Mouse (Mus musculus) intestine, embryonic 16.5 days (tissue): ENCODE results near the gene Olfr175-ps1. TPM values are rescaled to one million over a fixed set of nuclear protein-coding genes. Genes with fewer than 3 reads are reported as not detected.

Experiments used
- ATAC-seq: fragments of 200-750 bp; cut with Nextera tagmentation; 2 replicates; pipeline ENCODE4 v1.8.0; 2017; ENCODE audit warnings: moderate TSS enrichment, moderate library complexity
- H3K27ac ChIP-seq: fragments of 300-500 bp; sonication (generic); 2 replicates; pipeline ENCODE4 v1.5.1; 2014; ENCODE audit warnings: mild to moderate bottlenecking, low read length
- H3K27me3 ChIP-seq: fragments of 300-500 bp; sonication (generic); replicated peaks from 2 replicates; pipeline ENCODE4 v1.6.1; 2014; ENCODE audit warnings: low read length, control low read depth, mixed read lengths; ENCODE audit not compliant: control insufficient read depth, insufficient read depth
- H3K36me3 ChIP-seq: fragments of 300-500 bp; sonication (generic); 2 replicates; pipeline ENCODE4 v1.6.1; 2014; ENCODE audit warnings: low read length, control low read depth; ENCODE audit not compliant: control insufficient read depth, insufficient read depth
- H3K4me1 ChIP-seq: fragments of 300-500 bp; sonication (generic); 2 replicates; pipeline ENCODE4 v1.6.1; 2014; ENCODE audit warnings: low read length, control low read depth, mixed read lengths; ENCODE audit not compliant: control insufficient read depth, insufficient read depth
- H3K4me2 ChIP-seq: fragments of 300-500 bp; sonication (generic); 2 replicates; pipeline ENCODE4 v1.6.1; 2014; ENCODE audit warnings: low read depth, low read length, control low read depth
- H3K4me3 ChIP-seq: fragments of 300-500 bp; sonication (generic); 2 replicates; pipeline ENCODE4 v1.5.1; 2014; ENCODE audit warnings: mild to moderate bottlenecking, low read length
- H3K9ac ChIP-seq: fragments of 300-500 bp; sonication (generic); 2 replicates; pipeline ENCODE4 v1.6.1; 2014; ENCODE audit warnings: low read depth, low read length
- H3K9me3 ChIP-seq: fragments of 300-500 bp; sonication (generic); 2 replicates; pipeline ENCODE4 v1.6.1; 2016; ENCODE audit warnings: low read length, control low read depth; ENCODE audit not compliant: control insufficient read depth
- WGBS: fragments of 180-500 bp; shearing (Covaris S2); extraction: QIAGEN DNeasy Blood & Tissue Kit; methylation state at CpG from one replicate; pipeline ENCODE4 v1.1.7; 2014; 5-methylcytosine and 5-hydroxymethylcytosine counted together
- polyA plus RNA-seq: library from polyadenylated mRNA; unstranded; fragments of >200 nt; fragmentation: Nextera tagmentation; extraction: Ambion mirVana; gene quantifications from 2 replicates; pipeline ENCODE4 v1.2.1, GENCODE M21; 2015

The Olfr175-ps1 gene
- polyA plus RNA-seq: not detected in 2 replicates

DNA sequence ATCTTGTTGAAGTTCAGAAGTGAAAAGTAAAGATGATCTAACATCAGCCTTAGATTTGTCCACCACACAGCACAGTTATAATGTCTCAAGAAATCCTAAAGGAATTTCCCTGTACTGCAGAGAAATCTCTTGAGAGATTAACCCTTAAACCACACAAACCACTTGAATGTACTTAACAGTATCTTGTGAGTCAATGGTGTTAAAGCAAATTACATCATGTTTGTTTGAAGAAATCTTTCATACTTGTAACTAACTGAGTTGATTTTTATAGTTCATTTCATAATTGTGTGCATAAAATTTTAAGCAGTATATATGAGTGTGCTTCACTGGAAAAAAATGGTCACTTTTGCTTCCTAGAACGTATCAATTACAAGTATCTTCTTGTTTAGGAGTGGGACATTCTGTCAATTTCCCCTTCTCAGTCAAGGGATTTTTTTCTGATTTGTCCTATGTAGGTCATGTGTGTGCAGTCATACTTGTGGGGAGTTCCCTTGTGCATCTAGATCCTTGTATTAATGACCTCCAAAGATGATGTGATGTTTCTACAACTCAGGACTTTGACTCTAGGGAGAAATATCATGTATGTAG lies at the start of gene Olfr175-ps1:
Gene Olfr175-ps1, minus strand, starts transcription at position 51 of the 588 bp plus-strand sequence.
- Histone ChIP-seq H3K9ac (no peak within 1 kb of the TSS), H3K9me3 (no peaks in the 10 kb centered on the region), H3K36me3 (no peaks in the 10 kb centered on the region), H3K4me3 (no peak within 1 kb of the TSS), H3K27me3 (no peaks in the 10 kb centered on the region), H3K4me1 (no peaks in the 10 kb centered on the region), H3K27ac (no peak within 1 kb of the TSS), H3K4me2 (no peak within 1 kb of the TSS)
- ATAC-seq: no peak
- WGBS: 81% methylated on average over 1 of the region's 1 CpGs

DNA sequence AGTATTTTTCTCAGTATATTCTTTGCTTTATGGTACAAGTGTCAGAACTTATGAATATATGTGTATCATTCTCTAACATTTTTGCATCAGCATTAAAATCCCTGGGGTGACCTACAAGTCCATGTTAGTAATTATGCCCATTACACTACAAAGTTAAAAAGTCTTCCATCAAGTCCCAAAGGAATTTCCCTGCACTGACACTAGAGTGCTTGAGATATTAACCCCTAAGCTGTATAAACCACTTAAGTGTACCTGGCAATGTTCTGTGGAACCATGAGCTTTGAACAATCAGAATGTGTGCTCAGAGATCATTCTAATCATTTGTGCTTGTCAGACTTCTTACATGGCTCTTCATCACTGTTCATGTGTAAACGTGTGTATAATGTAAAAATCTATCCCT lies 48.1 kb upstream of the Olfr175-ps1 start, which contains the start of gene Olfr177:
Gene Olfr177, minus strand, starts transcription at position 101 of the 400 bp plus-strand sequence.
- no peak for ATAC-seq
- Histone ChIP-seq H3K9ac (no peak within 1 kb of the TSS), H3K4me3 (no peak within 1 kb of the TSS), H3K27me3 (no peaks in the 10 kb centered on the region), H3K4me1 (no peaks in the 10 kb centered on the region), H3K27ac (no peak within 1 kb of the TSS), H3K9me3 (no peaks in the 10 kb centered on the region), H3K4me2 (no peak within 1 kb of the TSS), H3K36me3 (no peaks in the 10 kb centered on the region)
- WGBS: 56% methylated on average over 1 of the region's 1 CpGs

DNA sequence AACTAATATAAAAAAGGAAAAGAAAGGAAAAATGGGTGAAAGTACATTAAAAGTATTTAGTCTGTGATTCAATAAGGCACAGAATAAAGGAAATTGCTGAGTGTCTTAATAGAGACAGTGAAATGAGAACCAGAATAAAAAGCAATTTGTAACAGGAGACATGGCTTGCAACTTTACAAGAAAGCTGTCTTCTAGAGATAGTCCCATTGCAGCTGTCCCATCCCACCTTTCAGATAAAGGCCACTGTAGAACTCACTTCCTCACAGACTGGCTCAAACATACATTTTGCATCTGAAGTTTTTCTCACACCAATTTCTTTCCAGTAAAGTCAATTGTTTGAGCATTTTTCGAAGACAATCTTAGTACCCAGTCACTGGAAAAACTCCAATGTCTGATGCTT lies 34.9 kb upstream of the Olfr175-ps1 start:
- no peak for ATAC-seq
- H3K27me3 ChIP-seq: no peaks in the 10 kb centered on the region
- H3K9ac ChIP-seq: no peak overlapping the region
- no peaks in the 10 kb centered on the region for H3K4me1 ChIP-seq
- no peak overlapping the region for H3K4me2 ChIP-seq
- H3K27ac ChIP-seq: no peak overlapping the region
- no peaks in the 10 kb centered on the region for H3K36me3 ChIP-seq
- H3K4me3 ChIP-seq: no peak overlapping the region
- no peaks in the 10 kb centered on the region for H3K9me3 ChIP-seq
- 74% methylated on average over 1 of the region's 1 CpGs for WGBS

DNA sequence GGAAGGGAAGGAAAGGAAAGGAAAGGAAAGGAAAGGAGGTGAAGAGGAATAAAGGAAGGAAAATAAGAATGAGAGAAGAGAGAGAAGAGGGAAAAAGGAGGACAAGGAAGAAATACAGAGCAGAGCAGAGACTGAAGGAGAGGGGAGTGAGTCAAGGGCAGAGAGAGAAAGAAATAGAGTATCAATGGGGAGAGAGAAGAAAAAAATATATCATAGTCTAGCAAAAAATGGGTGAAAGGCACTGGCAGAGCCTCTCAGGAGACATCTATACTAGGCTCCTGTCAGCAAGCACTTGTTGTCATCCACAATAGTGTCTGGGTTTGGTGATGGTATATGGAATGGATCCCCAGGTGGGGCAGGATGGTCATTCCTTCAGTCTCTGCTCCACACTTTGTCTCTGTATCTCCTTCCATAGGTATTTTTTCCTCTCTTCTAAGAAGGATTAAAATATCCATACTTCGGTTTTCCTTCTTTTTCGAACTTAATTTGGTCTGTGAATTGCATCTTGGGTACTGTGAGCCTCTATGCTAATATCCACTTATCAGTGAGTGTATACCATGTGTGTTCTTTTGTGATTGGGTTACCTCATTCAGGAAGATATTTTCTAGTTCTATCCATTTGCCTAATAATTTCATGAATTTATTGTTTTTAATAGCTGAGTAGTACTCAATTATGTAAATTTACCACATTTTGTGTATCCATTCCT lies 33.6 kb upstream of the Olfr175-ps1 start:
- Histone ChIP-seq H3K4me1 (no peaks in the 10 kb centered on the region), H3K9ac (no peak overlapping the region), H3K36me3 (no peaks in the 10 kb centered on the region), H3K4me3 (no peak overlapping the region), H3K27ac (no peak overlapping the region), H3K9me3 (no peaks in the 10 kb centered on the region), H3K27me3 (no peaks in the 10 kb centered on the region), H3K4me2 (no peak overlapping the region)
- no peak for ATAC-seq
- WGBS: 94% methylated on average over 2 of the region's 2 CpGs

DNA sequence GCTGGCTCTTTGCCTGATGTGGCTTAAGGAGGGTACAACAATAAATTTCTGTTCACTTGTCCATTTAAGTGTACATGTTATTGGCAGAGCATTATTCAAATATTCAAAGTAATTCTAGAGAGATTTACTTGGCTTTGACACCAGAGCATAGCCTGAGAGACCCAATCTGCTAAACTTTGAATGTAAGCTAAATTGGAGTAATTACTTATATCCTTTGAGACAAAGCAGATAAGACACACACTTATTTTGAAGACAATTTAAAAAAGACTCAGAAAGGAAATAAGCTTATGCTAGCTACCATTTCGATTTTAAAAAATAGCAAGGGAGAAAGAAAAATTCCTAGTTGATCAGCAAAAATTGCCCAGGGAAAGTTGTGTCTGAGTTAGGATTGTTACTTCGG lies 26.4 kb downstream of the Olfr175-ps1 start, which contains the start of gene Olfr173:
Gene Olfr173, minus strand, starts transcription at position 101 of the 400 bp plus-strand sequence.
- H3K9me3 ChIP-seq: no peaks in the 10 kb centered on the region
- H3K4me2 ChIP-seq: no peak within 1 kb of the TSS
- H3K27ac ChIP-seq: no peak within 1 kb of the TSS
- ATAC-seq: no peak
- H3K9ac ChIP-seq: no peak within 1 kb of the TSS
- no peaks in the 10 kb centered on the region for H3K36me3 ChIP-seq
- WGBS: 78% methylated on average over 2 of the region's 2 CpGs
- no peak within 1 kb of the TSS for H3K4me3 ChIP-seq
- no peaks in the 10 kb centered on the region for H3K4me1 ChIP-seq
- H3K27me3 ChIP-seq: no peaks in the 10 kb centered on the region

Other genes starting within 250 kb of the Olfr175-ps1 start
- gene Gm813, start 209.8 kb downstream of the Olfr175-ps1 start, polyA plus RNA-seq: not detected in 2 replicates
- gene E330017A01Rik, start 188.0 kb downstream of the Olfr175-ps1 start, polyA plus RNA-seq: not detected in 2 replicates
- gene Cpox, start 156.5 kb downstream of the Olfr175-ps1 start, polyA plus RNA-seq: 60.6 and 70.3 TPM in 2 replicates
- 0.11 and 0.24 TPM in 2 replicates for gene Gpr15, start 107.7 kb downstream of the Olfr175-ps1 start, polyA plus RNA-seq
- gene Cldnd1, start 98.9 kb downstream of the Olfr175-ps1 start, polyA plus RNA-seq: 93.7 and 97.5 TPM in 2 replicates
- gene Olfr172, start 63.6 kb downstream of the Olfr175-ps1 start, polyA plus RNA-seq: not detected in 2 replicates
- gene Olfr173, start 26.5 kb downstream of the Olfr175-ps1 start, polyA plus RNA-seq: not detected in 2 replicates
- not detected in 2 replicates for gene Olfr177, start 48.0 kb upstream of the Olfr175-ps1 start, polyA plus RNA-seq
- gene Olfr178, start 65.3 kb upstream of the Olfr175-ps1 start, polyA plus RNA-seq: not detected in 2 replicates
- not detected in 2 replicates for gene Olfr181, start 102.0 kb upstream of the Olfr175-ps1 start, polyA plus RNA-seq
- not detected in 2 replicates for gene Olfr180, start 102.6 kb upstream of the Olfr175-ps1 start, polyA plus RNA-seq
- not detected in 2 replicates for gene Olfr183, start 168.6 kb upstream of the Olfr175-ps1 start, polyA plus RNA-seq
- not detected in 2 replicates for gene Olfr186, start 203.5 kb upstream of the Olfr175-ps1 start, polyA plus RNA-seq
- gene Olfr187, start 213.0 kb upstream of the Olfr175-ps1 start, polyA plus RNA-seq: not detected in 2 replicates